Mouse (Mus musculus) C2C12 (cell line): ENCODE results near the gene Itga1. TPM values are rescaled to one million over a fixed set of nuclear protein-coding genes. Genes with fewer than 3 reads are reported as not detected.

ENCODE experiments used
- H3K27me3 ChIP-seq: one replicate; pipeline ENCODE4 v1.6.1; 2011; ENCODE audit not compliant: control insufficient read depth, insufficient read depth, insufficient read length
- H3K36me3 ChIP-seq: one replicate; pipeline ENCODE4 v1.6.1; 2011; ENCODE audit not compliant: control insufficient read depth, insufficient read depth
- H3K4me3 ChIP-seq: one replicate; pipeline ENCODE4 v1.5.1; 2011; ENCODE audit warnings: mild to moderate bottlenecking, control low read depth; ENCODE audit not compliant: poor library complexity, insufficient read depth, severe bottlenecking
- H3K79me2 ChIP-seq: one replicate; pipeline ENCODE4 v1.6.1; 2011; ENCODE audit not compliant: control insufficient read depth, insufficient read depth
- H3K79me3 ChIP-seq: one replicate; pipeline ENCODE4 v1.6.1; 2011; ENCODE audit warnings: low read depth, control low read depth
- H3ac ChIP-seq: one replicate; pipeline ENCODE3; 2011; ENCODE audit warnings: low read depth; ENCODE audit not compliant: control insufficient read depth, insufficient read length
- CEBPB ChIP-seq: IDR thresholded peaks from one replicate; pipeline ENCODE4 v1.6.1; 2011; ENCODE audit warnings: low read depth, mild to moderate bottlenecking, control low read depth, moderate library complexity
- CTCF ChIP-seq: IDR thresholded peaks from one replicate; pipeline ENCODE4 v1.5.1; 2011; ENCODE audit not compliant: control insufficient read depth, insufficient read depth, insufficient read length
- FOSL1 ChIP-seq: IDR thresholded peaks from one replicate; pipeline ENCODE4 v1.8.0; 2011; ENCODE audit warnings: mild to moderate bottlenecking, low read length; ENCODE audit not compliant: poor library complexity, insufficient read depth, severe bottlenecking
- MAX ChIP-seq: IDR thresholded peaks from one replicate; pipeline ENCODE4 v1.6.1; 2011; ENCODE audit warnings: mild to moderate bottlenecking, control low read depth
- MYOD1 ChIP-seq: IDR thresholded peaks from one replicate; pipeline ENCODE4 v1.6.1; 2011; ENCODE audit warnings: low read depth; ENCODE audit not compliant: control insufficient read depth, insufficient read length
- MYOG ChIP-seq: IDR thresholded peaks from one replicate; pipeline ENCODE4 v1.6.1; 2011; ENCODE audit not compliant: control insufficient read depth, insufficient read length; ENCODE audit errors: extremely low read depth
- USF1 ChIP-seq: IDR thresholded peaks from one replicate; pipeline ENCODE4 v1.6.1; 2011; ENCODE audit warnings: low read depth, mild to moderate bottlenecking, control low read depth, moderate library complexity
- polyA plus RNA-seq: library from polyadenylated mRNA; unstranded; fragments of >200 nt; fragmentation: generic; extraction: Trizol; gene quantifications from one replicate; pipeline ENCODE4 v1.2.1, GENCODE M21; 2012; ENCODE audit warnings: missing spikeins

Gene Itga1
- polyA plus RNA-seq, 1 experiment, result 0.04 TPM

DNA sequence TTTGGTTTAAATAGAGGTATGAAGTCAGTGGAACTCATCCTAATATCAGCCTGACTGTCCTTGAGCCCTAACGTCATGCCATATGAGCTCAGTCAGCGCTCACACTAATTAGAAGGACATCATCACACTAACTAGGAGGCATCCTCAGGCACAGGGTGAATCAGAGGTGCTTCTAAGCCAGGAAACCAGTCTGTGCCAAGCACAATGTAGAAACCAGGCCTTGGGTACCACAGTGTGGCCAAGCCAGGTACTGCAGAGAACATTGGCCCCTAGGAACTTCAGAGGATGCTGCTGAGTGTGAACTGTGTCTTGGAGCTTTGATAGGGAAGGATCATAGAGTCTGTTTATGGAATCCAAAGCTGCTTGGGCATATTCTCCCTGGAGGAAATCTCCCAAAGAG, 137.5 kb downstream of the Itga1 start:
- peak; percentile 59 for TF ChIP-seq CTCF
- TF ChIP-seq MAX, result no peak
- TF ChIP-seq FOSL1, result no peak
- TF ChIP-seq MYOD1, result no peak
- TF ChIP-seq CEBPB, result no peak
- TF ChIP-seq USF1, result no peak
- no peak for TF ChIP-seq MYOG
- Histone ChIP-seq H3K4me3 (no peak overlapping the region), H3ac (no peak overlapping the region), H3K27me3 (no peaks in the 10 kb centered on the region), H3K79me2 (no peaks in the 10 kb centered on the region), H3K36me3 (no peaks in the 10 kb centered on the region), H3K79me3 (no peaks in the 10 kb centered on the region)

GRCm38 (mm10) chr13:114954516-114954915, 147.2 kb downstream of the Itga1 start:
- Histone ChIP-seq H3K36me3 (no peaks in the 10 kb centered on the region), H3K27me3 (no peaks in the 10 kb centered on the region), H3K79me3 (no peaks in the 10 kb centered on the region), H3K4me3 (no peak overlapping the region), H3K79me2 (no peaks in the 10 kb centered on the region), H3ac (no peak overlapping the region)
- TF ChIP-seq CTCF (no peak), USF1 (no peak), CEBPB (no peak), MYOD1 (no peak), FOSL1 (no peak), MYOG (no peak), MAX (no peak)

DNA sequence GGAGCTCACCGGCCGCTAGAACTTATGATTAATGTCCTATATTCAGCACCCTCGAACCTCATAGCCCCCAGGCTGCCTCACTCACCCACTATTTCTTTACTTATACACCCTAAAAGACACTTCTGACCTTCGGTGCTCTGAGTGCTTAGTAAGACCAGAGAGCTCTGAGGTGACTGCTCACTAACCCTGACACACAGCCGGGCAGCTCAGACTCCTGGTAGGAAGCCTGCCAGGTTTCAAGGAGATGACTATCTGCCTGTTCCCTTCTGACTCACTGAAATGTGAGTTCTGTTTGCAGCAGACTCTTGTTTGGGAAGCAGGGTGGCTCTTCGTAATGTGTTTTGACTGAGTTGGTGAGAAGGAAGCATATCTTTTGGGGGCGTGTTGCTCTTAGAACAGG, 168.2 kb downstream of the Itga1 start:
- Histone ChIP-seq H3K79me2 (no peaks in the 10 kb centered on the region), H3K27me3 (no peaks in the 10 kb centered on the region), H3K36me3 (no peaks in the 10 kb centered on the region), H3K79me3 (no peaks in the 10 kb centered on the region), H3K4me3 (no peak overlapping the region), H3ac (no peak overlapping the region)
- TF ChIP-seq FOSL1 (no peak), USF1 (no peak), CTCF (no peak), MYOD1 (no peak), MYOG (no peak), CEBPB (no peak), MAX (no peak)

GRCm38 (mm10) chr13:114931775-114932294, 169.9 kb downstream of the Itga1 start, which contains the start of gene Itga2:
Gene Itga2, minus strand, starts transcription at chr13:114932100.
- Histone ChIP-seq H3K79me3 (no peaks in the 10 kb centered on the region), H3K4me3 (no peak within 1 kb of the TSS), H3K36me3 (no peaks in the 10 kb centered on the region), H3K27me3 (no peaks in the 10 kb centered on the region), H3K79me2 (no peaks in the 10 kb centered on the region), H3ac (no peak within 1 kb of the TSS)
- TF ChIP-seq USF1, result no peak
- TF ChIP-seq MYOD1, result no peak
- TF ChIP-seq FOSL1, result no peak
- no peak for TF ChIP-seq CEBPB
- TF ChIP-seq MAX, result no peak
- TF ChIP-seq CTCF, result no peak
- TF ChIP-seq MYOG, result no peak

GRCm38 (mm10) chr13:114930996-114931649, 170.6 kb downstream of the Itga1 start:
- no peaks in the 10 kb centered on the region for H3K36me3 ChIP-seq
- no peak overlapping the region for H3K4me3 ChIP-seq
- no peaks in the 10 kb centered on the region for H3K79me3 ChIP-seq
- H3ac ChIP-seq, result no peak overlapping the region
- TF ChIP-seq CEBPB (no peak), MYOG (no peak), FOSL1 (no peak), MYOD1 (no peak), USF1 (no peak), MAX (no peak), CTCF (no peak)
- no peaks in the 10 kb centered on the region for H3K79me2 ChIP-seq
- no peaks in the 10 kb centered on the region for H3K27me3 ChIP-seq

GRCm38 (mm10) chr13:114924785-114925184, 177.0 kb downstream of the Itga1 start:
- TF ChIP-seq CTCF, result no peak
- TF ChIP-seq MYOG, result no peak
- no peak for TF ChIP-seq MYOD1
- TF ChIP-seq CEBPB, result no peak
- TF ChIP-seq MAX, result no peak
- TF ChIP-seq USF1, result no peak
- Histone ChIP-seq H3K79me2 (no peaks in the 10 kb centered on the region), H3K79me3 (no peaks in the 10 kb centered on the region), H3K27me3 (no peaks in the 10 kb centered on the region), H3ac (no peak overlapping the region), H3K4me3 (no peak overlapping the region), H3K36me3 (no peaks in the 10 kb centered on the region)
